Mouse (Mus musculus) stomach, postnatal 0 days (tissue): ENCODE results near the gene Ankrd13b. TPM values are rescaled to one million over a fixed set of nuclear protein-coding genes. Genes with fewer than 3 reads are reported as not detected.

Experiments used
- ATAC-seq: fragments of 200-750 bp; cut with Nextera tagmentation; 2 replicates; pipeline ENCODE4 v1.8.0; 2017; ENCODE audit not compliant: low FRiP score, low TSS enrichment
- DNase-seq: peaks from one replicate; pipeline ENCODE4 v3.0.0-alpha.2; 2016; ENCODE audit warnings: low spot score
- H3K27ac ChIP-seq: fragments of 300-500 bp; sonication (generic); replicated peaks from 2 replicates; pipeline ENCODE4 v1.5.1; 2014; ENCODE audit warnings: mild to moderate bottlenecking, control low read depth
- H3K27me3 ChIP-seq: fragments of 300-500 bp; sonication (generic); 2 replicates; pipeline ENCODE4 v1.6.1; 2014; ENCODE audit warnings: low read length; ENCODE audit not compliant: control insufficient read depth, insufficient read depth
- H3K36me3 ChIP-seq: fragments of 300-500 bp; sonication (generic); 2 replicates; pipeline ENCODE4 v1.6.1; 2014; ENCODE audit warnings: low read length, mixed read lengths; ENCODE audit not compliant: control insufficient read depth, insufficient read depth
- H3K4me1 ChIP-seq: fragments of 300-500 bp; sonication (generic); replicated peaks from 2 replicates; pipeline ENCODE4 v1.6.1; 2014; ENCODE audit warnings: antibody characterized with exemption; ENCODE audit not compliant: control insufficient read depth, insufficient read depth
- H3K4me2 ChIP-seq: fragments of 300-500 bp; sonication (generic); replicated peaks from 2 replicates; pipeline ENCODE4 v1.6.1; 2014; ENCODE audit warnings: low read depth, mild to moderate bottlenecking, control low read depth, moderate library complexity
- H3K4me3 ChIP-seq: fragments of 300-500 bp; sonication (generic); 2 replicates; pipeline ENCODE4 v1.5.1; 2014; ENCODE audit warnings: low read depth, low read length, control low read depth
- H3K9ac ChIP-seq: fragments of 300-500 bp; sonication (generic); 2 replicates; pipeline ENCODE4 v1.6.1; 2014; ENCODE audit warnings: mild to moderate bottlenecking, low read length, control low read depth, mixed read lengths
- H3K9me3 ChIP-seq: fragments of 300-500 bp; sonication (generic); 2 replicates; pipeline ENCODE4 v1.6.1; 2016; ENCODE audit warnings: low read length; ENCODE audit not compliant: control insufficient read depth
- CTCF ChIP-seq: IDR thresholded peaks from 2 replicates; pipeline ENCODE4 v1.5.1; 2016; ENCODE audit warnings: antibody characterized with exemption, low read depth, mild to moderate bottlenecking, moderate library complexity
- EP300 ChIP-seq: optimal IDR thresholded peaks from 2 replicates; pipeline ENCODE3; 2016; ENCODE audit warnings: antibody characterized with exemption
- WGBS: fragments of 180-500 bp; shearing (Covaris S2); extraction: QIAGEN DNeasy Blood & Tissue Kit; methylation state at CpG from one replicate; pipeline ENCODE4 v1.1.7; 2014; 5-methylcytosine and 5-hydroxymethylcytosine counted together
- polyA plus RNA-seq: library from polyadenylated mRNA; unstranded; fragments of >200 nt; fragmentation: Nextera tagmentation; extraction: Ambion mirVana; gene quantifications from 2 replicates; pipeline ENCODE4 v1.2.1, GENCODE M21; 2015

The Ankrd13b gene
- polyA plus RNA-seq, 1 experiment from 2014 or later = 2.4 TPM

DNA sequence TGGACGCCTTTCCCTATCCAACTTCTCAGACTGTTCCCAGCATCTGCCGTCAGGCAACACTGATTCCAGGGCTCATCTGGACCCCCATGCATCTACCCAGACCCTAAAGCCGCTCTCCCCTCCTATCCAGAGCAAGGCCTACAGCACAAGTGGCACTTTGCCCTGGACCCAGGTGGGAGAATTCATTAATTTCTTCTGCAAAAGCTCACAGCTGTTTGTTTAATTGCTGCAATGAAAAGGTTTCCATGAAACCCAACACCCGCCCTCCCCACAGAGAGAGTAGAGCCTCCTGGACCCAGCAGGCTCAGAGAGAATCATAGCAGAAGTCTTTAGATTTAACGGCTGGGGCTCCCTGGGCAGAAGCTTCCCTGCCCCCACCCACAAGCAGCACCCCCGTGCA, 4.2 kb downstream of the Ankrd13b start:
- no peak for TF ChIP-seq EP300
- no peak for TF ChIP-seq CTCF
- no peak overlapping the region for H3K4me3 ChIP-seq
- H3K9me3 ChIP-seq = no peaks in the 10 kb centered on the region
- ATAC-seq (no peak), DNase-seq (no peak)
- no peaks in the 10 kb centered on the region for H3K27me3 ChIP-seq
- H3K9ac ChIP-seq = no peak overlapping the region
- WGBS = 56% methylated on average over 6 of the region's 6 CpGs
- peaks cover 7% of the 10 kb centered on the region for H3K4me1 ChIP-seq
- no peak overlapping the region for H3K4me2 ChIP-seq
- no peak overlapping the region for H3K27ac ChIP-seq
- no peaks in the 10 kb centered on the region for H3K36me3 ChIP-seq

DNA sequence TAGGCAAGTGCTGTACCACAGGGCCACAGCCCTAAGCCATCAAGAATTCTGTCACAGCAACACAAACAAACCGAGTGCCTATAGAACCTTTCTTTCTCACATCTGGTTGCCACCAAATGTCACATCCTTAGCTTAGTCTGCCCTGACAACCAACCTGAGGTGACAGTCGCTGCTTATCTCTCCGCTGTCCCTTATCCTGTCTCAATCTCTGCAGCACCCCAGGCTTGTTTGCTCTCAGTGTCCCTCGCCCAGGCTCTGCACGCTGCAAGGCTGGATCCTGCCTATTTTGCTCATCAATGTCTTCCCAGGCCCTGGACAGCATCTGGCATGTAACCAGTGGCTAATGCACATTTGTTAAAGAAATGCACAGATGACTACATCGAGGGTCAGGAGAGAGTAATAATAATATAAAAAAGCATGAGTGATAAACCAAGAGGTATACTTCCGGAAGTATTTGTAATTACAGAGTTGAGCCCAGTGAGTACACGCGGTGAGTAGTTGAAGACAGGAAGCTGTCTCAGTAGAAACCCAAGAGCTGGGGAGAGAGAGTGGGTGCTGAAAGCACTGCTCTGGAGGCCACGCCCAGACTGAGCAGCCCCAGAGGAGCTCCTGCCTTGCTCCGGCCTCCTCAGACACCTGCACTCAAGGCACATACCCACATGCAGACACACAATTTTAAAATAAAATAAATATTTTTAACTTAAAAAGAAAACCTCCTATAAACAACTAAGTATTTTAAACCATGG, 5.8 kb downstream of the Ankrd13b start:
- H3K27me3 ChIP-seq = no peaks in the 10 kb centered on the region
- no peak for TF ChIP-seq CTCF
- TF ChIP-seq EP300 = no peak
- no peak overlapping the region for H3K9ac ChIP-seq
- WGBS = 51% methylated on average over 11 of the region's 11 CpGs
- DNase-seq (no peak), ATAC-seq (no peak)
- H3K4me1 ChIP-seq = peaks cover 5% of the 10 kb centered on the region
- no peaks in the 10 kb centered on the region for H3K9me3 ChIP-seq
- H3K4me3 ChIP-seq = no peak overlapping the region
- H3K36me3 ChIP-seq = no peaks in the 10 kb centered on the region
- H3K27ac ChIP-seq = no peak overlapping the region
- no peak overlapping the region for H3K4me2 ChIP-seq

DNA sequence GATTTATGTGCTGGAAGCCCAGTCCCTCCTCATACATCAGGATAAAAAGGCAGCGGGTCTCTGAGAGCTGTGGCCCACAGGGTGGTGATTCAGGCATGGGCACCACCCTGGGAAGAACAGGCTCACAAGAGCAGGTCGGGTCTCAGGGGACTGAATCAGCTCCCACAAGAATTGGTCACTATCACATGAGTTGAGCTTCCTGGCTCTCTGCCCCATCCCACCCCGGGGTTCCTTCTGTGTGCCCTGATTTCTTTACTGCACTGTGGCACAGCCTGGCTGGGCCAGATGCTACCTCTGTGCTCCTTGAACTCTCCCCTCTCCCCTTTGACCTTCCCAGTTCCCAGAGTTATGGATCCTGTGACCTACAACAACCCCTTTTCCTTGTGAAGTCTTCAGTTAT, 6.4 kb downstream of the Ankrd13b start:
- Histone ChIP-seq H3K4me3 (no peak overlapping the region), H3K9ac (no peak overlapping the region), H3K9me3 (no peaks in the 10 kb centered on the region), H3K4me1 (peaks cover 5% of the 10 kb centered on the region; the same call in 1 of the 2 replicates), H3K36me3 (no peaks in the 10 kb centered on the region), H3K4me2 (no peak overlapping the region), H3K27me3 (no peaks in the 10 kb centered on the region), H3K27ac (no peak overlapping the region)
- ATAC-seq (no peak), DNase-seq (no peak)
- 72% methylated on average over 3 of the region's 3 CpGs for WGBS
- no peak for TF ChIP-seq CTCF
- TF ChIP-seq EP300 = no peak

DNA sequence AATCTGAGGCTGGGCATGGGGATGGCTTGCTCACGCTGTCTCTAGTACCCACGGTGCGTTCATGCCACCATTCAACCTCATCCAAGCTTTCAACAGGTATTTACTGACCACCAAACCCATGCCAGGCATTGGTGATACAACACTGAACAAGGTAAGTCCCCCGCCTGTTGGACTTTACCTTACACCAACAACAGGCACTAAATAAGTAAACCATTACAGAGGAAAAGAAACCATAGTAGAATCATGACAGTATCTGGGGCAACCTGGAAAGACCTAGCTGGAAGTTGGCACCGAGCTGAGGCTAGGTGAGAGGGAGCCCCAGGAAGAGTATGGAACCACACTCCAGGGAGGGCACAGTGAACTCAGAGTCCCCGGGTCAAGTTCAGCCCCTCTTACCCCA, 12.6 kb downstream of the Ankrd13b start:
- H3K4me1 ChIP-seq = no peaks in the 10 kb centered on the region
- H3K9ac ChIP-seq = no peak overlapping the region
- no peak overlapping the region for H3K4me2 ChIP-seq
- no peak for DNase-seq
- ATAC-seq = no peak
- H3K27ac ChIP-seq = no peak overlapping the region
- WGBS = 87% methylated on average over 6 of the region's 6 CpGs
- no peaks in the 10 kb centered on the region for H3K27me3 ChIP-seq
- H3K9me3 ChIP-seq = no peaks in the 10 kb centered on the region
- H3K36me3 ChIP-seq = peaks cover 5% of the 10 kb centered on the region; the same call in 1 of the 2 replicates
- H3K4me3 ChIP-seq = no peak overlapping the region
- TF ChIP-seq EP300 (no peak), CTCF (no peak)

DNA sequence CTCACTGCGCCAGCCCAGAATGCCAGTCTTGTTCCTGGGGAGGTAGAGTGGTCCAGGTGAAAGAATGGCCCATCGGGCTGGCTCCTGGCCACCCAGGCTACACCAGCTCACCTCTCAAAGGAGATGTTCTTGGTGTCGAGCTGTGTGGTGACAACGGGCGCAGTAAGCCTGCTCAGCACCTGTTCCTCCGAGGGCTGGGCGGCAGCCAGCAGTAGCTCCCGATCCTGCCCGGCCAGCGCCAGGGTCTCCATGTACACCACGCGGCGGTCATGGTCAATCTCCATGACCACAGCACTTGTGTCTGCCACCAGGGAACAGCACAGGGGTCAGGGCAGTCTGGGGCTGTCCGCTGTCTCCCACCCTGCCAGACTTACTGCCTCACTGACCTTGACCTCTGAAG, 13.3 kb downstream of the Ankrd13b start:
- ATAC-seq = no peak; the same call in 1 of the 2 replicates
- no peaks in the 10 kb centered on the region for H3K27me3 ChIP-seq
- H3K27ac ChIP-seq = no peak overlapping the region
- no peak overlapping the region for H3K4me2 ChIP-seq
- no peaks in the 10 kb centered on the region for H3K4me1 ChIP-seq
- H3K9ac ChIP-seq = no peak overlapping the region
- H3K9me3 ChIP-seq = no peaks in the 10 kb centered on the region
- WGBS = 92% methylated on average over 14 of the region's 14 CpGs
- no peak for DNase-seq
- no peak for TF ChIP-seq EP300
- TF ChIP-seq CTCF = no peak
- peaks cover 8% of the 10 kb centered on the region for H3K36me3 ChIP-seq
- H3K4me3 ChIP-seq = no peak overlapping the region

DNA sequence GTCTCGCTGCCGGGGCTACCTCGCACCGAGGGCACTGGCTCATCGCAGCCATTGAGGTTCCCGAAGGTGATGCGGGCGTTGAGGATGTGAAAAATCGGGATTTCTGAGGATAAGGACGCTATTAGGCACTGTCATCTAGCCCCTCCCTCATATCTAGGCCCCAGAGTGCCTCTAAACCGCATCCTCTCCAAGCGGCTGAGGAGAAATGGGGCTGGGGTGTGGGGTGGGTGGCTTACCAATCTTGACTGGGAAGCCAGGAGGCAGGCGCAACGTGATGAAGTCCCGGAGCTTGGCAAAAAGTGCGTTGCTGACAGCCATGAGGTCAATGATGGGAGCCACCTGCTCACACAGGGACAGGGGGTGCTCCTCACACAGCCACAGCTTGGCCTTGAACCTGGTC, 16.7 kb downstream of the Ankrd13b start:
- WGBS = 79% methylated on average over 16 of the region's 16 CpGs
- Histone ChIP-seq H3K9ac (no peak overlapping the region), H3K36me3 (peaks cover 8% of the 10 kb centered on the region), H3K27ac (no peak overlapping the region), H3K4me3 (no peak overlapping the region), H3K4me2 (no peak overlapping the region), H3K9me3 (no peaks in the 10 kb centered on the region), H3K27me3 (no peaks in the 10 kb centered on the region), H3K4me1 (no peaks in the 10 kb centered on the region)
- DNase-seq (no peak), ATAC-seq (no peak)
- TF ChIP-seq CTCF (no peak), EP300 (no peak)
